Mouse (Mus musculus): ENCODE results near the gene Flt1.

DNA sequence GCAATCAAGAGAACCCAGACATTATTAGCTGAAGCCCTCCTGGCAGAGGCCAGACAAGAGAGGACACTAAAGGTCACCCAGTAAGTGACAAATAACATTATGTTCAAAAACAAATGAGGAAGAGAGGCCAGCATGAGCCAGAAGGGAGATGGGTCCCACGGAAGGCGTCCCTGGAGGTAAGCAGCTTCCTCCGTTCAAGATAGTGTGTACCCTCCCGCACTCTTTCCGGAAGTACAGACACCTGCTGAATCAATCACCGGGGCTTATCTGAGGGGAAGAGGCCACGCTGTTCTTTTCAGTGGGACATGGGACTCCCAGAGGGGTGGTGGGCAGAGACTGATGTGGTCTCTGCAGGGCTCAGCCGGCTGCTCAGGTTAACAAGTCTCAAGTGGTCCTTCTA, 146.1 kb downstream of the Flt1 start:
- TF ChIP-seq CTCF (IDR thresholded peaks at IDR 0.05; ENCODE audit: low read depth) (no peak), EP300 (optimal IDR thresholded peaks at IDR 0.05) (no peak)

Data from stomach, postnatal 0 days (tissue).